Mouse (Mus musculus): Measurements from ENCODE around the gene 1700001P01Rik.

DNA sequence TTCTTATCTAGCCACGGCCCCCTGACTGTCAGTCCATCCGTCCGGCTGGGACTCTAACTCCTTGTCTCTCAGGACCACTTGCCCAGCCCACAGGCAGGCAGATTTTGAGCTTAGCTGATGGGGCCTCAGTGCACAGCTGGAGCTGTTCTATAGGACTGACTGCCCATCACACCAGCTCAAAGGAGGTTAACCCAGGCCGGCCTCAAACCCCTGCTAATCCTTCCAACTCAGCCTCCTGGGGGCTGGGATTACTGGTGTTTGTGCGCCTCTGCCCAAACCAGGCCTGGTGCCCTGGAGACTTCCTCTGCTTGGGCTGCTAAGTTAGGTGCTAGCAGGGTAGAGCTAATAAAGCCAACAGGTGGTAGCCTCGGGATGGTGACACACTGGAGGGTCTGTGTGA, 42.3 kb upstream of the 1700001P01Rik start:
- TF ChIP-seq CTCF (IDR thresholded peaks at IDR 0.05; ENCODE audit: extremely low read depth, insufficient read length, insufficient replicate concordance, low read depth, low read length) (no peak), POLR2A (IDR thresholded peaks at IDR 0.05; ENCODE audit: low read depth, low read length) (no peak)

Data from small intestine, adult 2 months (tissue).